Comparison of ENCODE assay signal across 1 mouse cellular context in genomic region chr7:64872743-64873241, GRCm38 (mm10).
TF ChIP-seq lines count a peak whose summit lies in the region.

Gene Nsmce3, minus strand, starts transcription at chr7:64872997.

TF ChIP-seq in MEL, 35 proteins besides CTCF, POLR2A, EP300 and RAD21 (continued from another document):
- TF ChIP-seq USF2 (IDR thresholded peaks at IDR 0.05; ENCODE audit: borderline replicate concordance in 1 of 2, insufficient read depth in 1 of 2, low read depth in 1 of 2, low read length in 2 of 2) (no peak), ZC3H11A (IDR thresholded peaks at IDR 0.05; ENCODE audit: low read depth, low read length) (no peak), HCFC1 (IDR thresholded peaks at IDR 0.05; ENCODE audit: low read depth, low read length) (peak; percentile 86), JUND (IDR thresholded peaks at IDR 0.05; ENCODE audit: low read depth, low read length) (no peak)
TF ChIP-seq in MEL: peak in this region for 11.
